Mouse (Mus musculus): ENCODE data around the gene R3hdm2. TPM values are rescaled to one million over a fixed set of nuclear protein-coding genes. Genes with fewer than 3 reads are reported as not detected.
A peak's percentile ranks its signal among the peaks of the same experiment; 100 is the strongest.

The R3hdm2 gene
- polyA plus RNA-seq, 1 experiment = 101 TPM

GRCm38 (mm10) chr10:127429538-127429937, 49.4 kb downstream of the R3hdm2 start:
- no peak for DNase-seq
- H3K27ac ChIP-seq (ENCODE audit: insufficient read depth, low read depth, low read length) = no peak overlapping the region
- no peaks in the 10 kb centered on the region for H3K27me3 ChIP-seq (replicated peaks; ENCODE audit: control insufficient read depth, insufficient read depth, low read length)
- H3K4me1 ChIP-seq (ENCODE audit: control insufficient read depth, insufficient read depth, low read length) = peaks cover 10% of the 10 kb centered on the region
- TF ChIP-seq POLR2A (IDR thresholded peaks at IDR 0.05; ENCODE audit: low read depth, low read length) = no peak
- no peak for TF ChIP-seq CTCF (conservative IDR thresholded peaks at IDR 0.05; ENCODE audit: insufficient read depth, insufficient read length, low read depth, low read length)
- no peaks in the 10 kb centered on the region for H3K36me3 ChIP-seq (ENCODE audit: control insufficient read depth, insufficient read depth, low read length)
- H3K4me3 ChIP-seq (ENCODE audit: insufficient read depth, low read depth, low read length) = no peak overlapping the region
- 58% methylated on average over 1 of the region's 1 CpGs for WGBS

DNA sequence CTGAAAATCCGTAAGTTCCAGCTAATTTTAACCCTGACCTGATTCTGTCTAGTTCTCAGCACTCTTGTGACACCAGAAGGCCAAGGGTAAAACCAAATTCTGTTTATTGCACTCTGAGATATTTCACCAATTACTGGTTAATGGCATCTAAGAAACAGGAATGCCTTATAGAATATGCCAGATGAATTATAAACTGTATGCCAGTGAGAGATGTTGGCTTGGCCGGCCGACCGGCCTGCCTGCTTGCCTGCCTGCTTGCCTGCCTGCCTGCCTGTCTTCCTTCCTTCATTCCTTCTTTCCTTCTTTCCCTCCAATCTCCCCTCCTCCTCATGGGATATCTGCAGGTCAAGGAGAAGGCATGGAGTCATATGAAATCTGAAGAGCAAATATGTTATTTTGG, 52.3 kb downstream of the R3hdm2 start:
- no peaks in the 10 kb centered on the region for H3K36me3 ChIP-seq (ENCODE audit: control insufficient read depth, insufficient read depth, low read length)
- no peak for TF ChIP-seq POLR2A (IDR thresholded peaks at IDR 0.05; ENCODE audit: low read depth, low read length)
- TF ChIP-seq CTCF (conservative IDR thresholded peaks at IDR 0.05; ENCODE audit: insufficient read depth, insufficient read length, low read depth, low read length) = no peak
- no peaks in the 10 kb centered on the region for H3K4me1 ChIP-seq (ENCODE audit: control insufficient read depth, insufficient read depth, low read length)
- H3K4me3 ChIP-seq (ENCODE audit: insufficient read depth, low read depth, low read length) = no peak overlapping the region
- no peak overlapping the region for H3K27ac ChIP-seq (ENCODE audit: insufficient read depth, low read depth, low read length)
- DNase-seq = no peak
- no peaks in the 10 kb centered on the region for H3K27me3 ChIP-seq (replicated peaks; ENCODE audit: control insufficient read depth, insufficient read depth, low read length)
- WGBS = 95% methylated on average over 4 of the region's 4 CpGs

DNA sequence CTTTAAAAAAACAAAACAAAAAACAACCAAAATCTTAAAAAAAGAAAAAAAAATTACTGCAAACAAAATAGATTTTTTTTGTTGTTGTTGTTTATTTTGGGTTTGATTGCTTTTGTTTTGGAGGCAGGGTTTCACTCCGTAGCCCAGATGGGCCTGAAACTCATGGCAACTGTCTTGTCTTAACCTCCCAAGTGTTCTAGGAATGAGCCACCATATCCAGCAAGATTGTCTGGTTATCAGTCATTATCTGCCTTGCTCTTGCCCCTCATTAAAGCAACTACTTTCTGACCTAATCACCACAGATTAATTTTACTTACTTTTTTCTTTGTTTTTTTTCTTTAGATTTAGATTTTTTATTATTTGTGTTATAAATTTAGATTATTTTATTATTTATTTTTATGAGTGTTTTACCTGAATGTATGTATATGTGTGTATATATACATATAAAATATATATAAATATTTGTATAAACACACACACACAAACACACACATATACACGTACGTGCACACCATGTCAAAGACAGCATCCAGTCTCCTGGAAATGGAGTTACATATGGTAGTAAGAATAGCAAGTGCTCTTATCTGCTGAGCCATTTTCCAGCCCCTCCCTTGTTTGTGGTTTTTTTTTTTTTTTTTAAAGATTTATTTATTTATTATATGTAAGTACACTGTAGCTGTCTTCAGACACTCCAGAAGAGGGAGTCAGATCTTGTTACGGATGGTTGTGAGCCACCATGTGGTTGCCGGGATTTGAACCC, 57.4 kb downstream of the R3hdm2 start:
- Histone ChIP-seq H3K36me3 (ENCODE audit: control insufficient read depth, insufficient read depth, low read length) (no peaks in the 10 kb centered on the region), H3K27ac (ENCODE audit: insufficient read depth, low read depth, low read length) (no peak overlapping the region), H3K4me3 (ENCODE audit: insufficient read depth, low read depth, low read length) (no peak overlapping the region), H3K27me3 (replicated peaks; ENCODE audit: control insufficient read depth, insufficient read depth, low read length) (no peaks in the 10 kb centered on the region), H3K4me1 (ENCODE audit: control insufficient read depth, insufficient read depth, low read length) (0 out of 2 replicates have a peak, but pooled peaks cover 1% of the 10 kb centered on the region)
- 89% methylated on average over 5 of the region's 5 CpGs for WGBS
- no peak for TF ChIP-seq CTCF (conservative IDR thresholded peaks at IDR 0.05; ENCODE audit: insufficient read depth, insufficient read length, low read depth, low read length)
- TF ChIP-seq POLR2A (IDR thresholded peaks at IDR 0.05; ENCODE audit: low read depth, low read length) = no peak
- no peak for DNase-seq

DNA sequence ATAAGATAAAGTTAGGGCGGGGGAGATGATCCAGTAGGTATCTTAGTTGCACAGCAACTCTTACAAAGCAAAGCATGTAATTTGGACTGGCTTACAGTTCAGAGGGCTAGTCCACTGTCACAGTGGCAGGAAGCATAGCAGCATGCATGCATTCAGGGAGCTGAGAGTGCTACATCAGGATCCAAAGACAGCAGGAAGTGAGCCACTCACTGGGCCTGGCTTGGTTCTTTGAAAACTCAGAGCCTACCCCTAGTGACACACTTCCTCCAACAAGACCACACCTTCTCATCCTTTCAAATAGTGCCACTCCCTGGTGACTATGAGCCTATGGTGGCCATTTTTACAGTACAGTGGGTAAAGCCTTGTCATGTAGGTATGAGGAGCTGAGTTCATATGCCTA, 73.6 kb downstream of the R3hdm2 start:
- Histone ChIP-seq H3K4me3 (ENCODE audit: insufficient read depth, low read depth, low read length) (no peak overlapping the region), H3K27ac (ENCODE audit: insufficient read depth, low read depth, low read length) (no peak overlapping the region), H3K36me3 (ENCODE audit: control insufficient read depth, insufficient read depth, low read length) (peaks cover 6% of the 10 kb centered on the region), H3K4me1 (ENCODE audit: control insufficient read depth, insufficient read depth, low read length) (no peaks in the 10 kb centered on the region), H3K27me3 (replicated peaks; ENCODE audit: control insufficient read depth, insufficient read depth, low read length) (no peaks in the 10 kb centered on the region)
- no peak for TF ChIP-seq POLR2A (IDR thresholded peaks at IDR 0.05; ENCODE audit: low read depth, low read length)
- no peak for TF ChIP-seq CTCF (conservative IDR thresholded peaks at IDR 0.05; ENCODE audit: insufficient read depth, insufficient read length, low read depth, low read length)
- 96% methylated on average over 1 of the region's 1 CpGs for WGBS
- no peak for DNase-seq

DNA sequence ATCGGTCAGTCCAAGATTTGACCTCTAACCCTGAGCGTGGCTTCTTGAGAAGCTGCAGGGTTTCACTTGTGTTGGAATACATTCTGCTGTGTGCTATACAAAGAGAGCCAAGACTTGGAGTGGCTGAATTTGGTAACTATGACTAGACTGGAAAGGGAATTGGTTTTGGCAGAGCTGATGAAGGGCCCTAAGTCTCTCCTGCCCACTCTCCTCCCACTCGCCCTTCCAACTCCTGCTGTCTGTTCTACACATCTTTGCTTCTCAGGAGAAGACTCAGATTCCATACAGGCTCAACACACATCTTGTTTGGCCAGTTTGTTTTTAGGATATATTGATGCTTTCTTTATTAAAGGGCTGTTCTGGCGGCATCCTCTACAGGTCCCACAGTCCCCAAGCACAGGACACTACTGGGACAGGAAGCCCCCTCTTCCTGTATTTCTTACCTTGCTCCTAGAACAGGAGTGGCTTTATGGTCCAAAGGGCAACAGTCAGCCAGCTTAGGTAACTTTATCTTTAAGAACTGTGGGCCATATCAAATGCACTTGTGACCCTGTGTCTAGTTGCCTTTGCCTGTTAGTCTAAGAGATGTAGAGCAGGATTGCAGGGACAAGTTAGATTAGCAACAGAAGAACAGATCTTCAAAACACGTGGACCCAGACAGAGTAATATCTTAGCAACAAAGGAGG, 82.4 kb downstream of the R3hdm2 start:
- H3K27me3 ChIP-seq (replicated peaks; ENCODE audit: control insufficient read depth, insufficient read depth, low read length) = no peaks in the 10 kb centered on the region
- H3K27ac ChIP-seq (ENCODE audit: insufficient read depth, low read depth, low read length) = no peak overlapping the region
- no peak for TF ChIP-seq CTCF (conservative IDR thresholded peaks at IDR 0.05; ENCODE audit: insufficient read depth, insufficient read length, low read depth, low read length)
- no peak for TF ChIP-seq POLR2A (IDR thresholded peaks at IDR 0.05; ENCODE audit: low read depth, low read length)
- H3K36me3 ChIP-seq (ENCODE audit: control insufficient read depth, insufficient read depth, low read length) = peaks cover 2% of the 10 kb centered on the region
- no peak overlapping the region for H3K4me3 ChIP-seq (ENCODE audit: insufficient read depth, low read depth, low read length)
- WGBS = 69% methylated on average over 5 of the region's 5 CpGs
- no peak for DNase-seq
- H3K4me1 ChIP-seq (ENCODE audit: control insufficient read depth, insufficient read depth, low read length) = no peaks in the 10 kb centered on the region

DNA sequence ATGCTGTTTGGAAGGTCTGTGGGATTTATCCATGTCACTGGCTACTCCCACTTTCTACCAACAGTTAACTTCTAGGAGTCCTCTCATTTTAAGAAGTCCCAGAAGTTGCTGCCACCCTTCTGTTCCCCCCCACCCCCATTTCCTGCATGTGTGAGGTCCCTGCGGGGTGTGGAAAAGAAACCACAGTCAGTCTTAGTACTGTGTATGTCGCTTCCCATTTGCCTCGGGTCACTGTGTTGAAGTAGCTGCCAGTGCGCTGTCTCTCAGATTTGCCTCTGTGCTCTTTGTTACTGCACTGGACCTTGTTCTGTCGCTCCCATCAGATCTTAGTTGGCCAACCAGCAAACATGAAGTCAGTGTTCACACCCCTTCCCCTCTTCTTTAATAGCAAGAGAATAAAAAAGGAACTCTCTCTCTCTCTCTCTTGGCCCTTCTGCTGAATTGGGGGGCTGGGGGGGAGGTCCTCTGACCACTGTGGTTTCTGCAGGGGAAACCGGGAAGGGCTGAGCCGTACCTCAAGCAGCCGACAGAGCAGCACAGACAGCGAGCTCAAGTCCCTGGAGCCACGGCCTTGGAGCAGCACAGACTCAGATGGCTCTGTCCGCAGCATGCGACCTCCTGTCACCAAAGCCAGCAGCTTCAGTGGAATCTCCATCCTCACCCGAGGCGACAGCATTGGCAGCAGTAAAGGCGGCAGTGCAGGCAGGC, 91.3 kb downstream of the R3hdm2 start:
- Histone ChIP-seq H3K27ac (ENCODE audit: insufficient read depth, low read depth, low read length) (no peak overlapping the region), H3K27me3 (replicated peaks; ENCODE audit: control insufficient read depth, insufficient read depth, low read length) (no peaks in the 10 kb centered on the region), H3K4me1 (ENCODE audit: control insufficient read depth, insufficient read depth, low read length) (no peaks in the 10 kb centered on the region), H3K36me3 (ENCODE audit: control insufficient read depth, insufficient read depth, low read length) (peaks cover 1% of the 10 kb centered on the region), H3K4me3 (ENCODE audit: insufficient read depth, low read depth, low read length) (no peak overlapping the region)
- peak; percentile 10 for DNase-seq
- TF ChIP-seq POLR2A (IDR thresholded peaks at IDR 0.05; ENCODE audit: low read depth, low read length) (no peak), CTCF (conservative IDR thresholded peaks at IDR 0.05; ENCODE audit: insufficient read depth, insufficient read length, low read depth, low read length) (no peak)
- 63% methylated on average over 15 of the region's 15 CpGs for WGBS

GRCm38 (mm10) chr10:127472722-127473121, 92.6 kb downstream of the R3hdm2 start:
- no peaks in the 10 kb centered on the region for H3K27me3 ChIP-seq (replicated peaks; ENCODE audit: control insufficient read depth, insufficient read depth, low read length)
- no peak for TF ChIP-seq POLR2A (IDR thresholded peaks at IDR 0.05; ENCODE audit: low read depth, low read length)
- TF ChIP-seq CTCF (conservative IDR thresholded peaks at IDR 0.05; ENCODE audit: insufficient read depth, insufficient read length, low read depth, low read length) = no peak
- WGBS = 84% methylated on average over 9 of the region's 9 CpGs
- no peak overlapping the region for H3K4me3 ChIP-seq (ENCODE audit: insufficient read depth, low read depth, low read length)
- peaks cover 1% of the 10 kb centered on the region for H3K36me3 ChIP-seq (ENCODE audit: control insufficient read depth, insufficient read depth, low read length)
- no peak overlapping the region for H3K27ac ChIP-seq (ENCODE audit: insufficient read depth, low read depth, low read length)
- DNase-seq = no peak
- no peaks in the 10 kb centered on the region for H3K4me1 ChIP-seq (ENCODE audit: control insufficient read depth, insufficient read depth, low read length)
